Comparison of ENCODE assay signal across 21 mouse cellular contexts in the genomic region with DNA sequence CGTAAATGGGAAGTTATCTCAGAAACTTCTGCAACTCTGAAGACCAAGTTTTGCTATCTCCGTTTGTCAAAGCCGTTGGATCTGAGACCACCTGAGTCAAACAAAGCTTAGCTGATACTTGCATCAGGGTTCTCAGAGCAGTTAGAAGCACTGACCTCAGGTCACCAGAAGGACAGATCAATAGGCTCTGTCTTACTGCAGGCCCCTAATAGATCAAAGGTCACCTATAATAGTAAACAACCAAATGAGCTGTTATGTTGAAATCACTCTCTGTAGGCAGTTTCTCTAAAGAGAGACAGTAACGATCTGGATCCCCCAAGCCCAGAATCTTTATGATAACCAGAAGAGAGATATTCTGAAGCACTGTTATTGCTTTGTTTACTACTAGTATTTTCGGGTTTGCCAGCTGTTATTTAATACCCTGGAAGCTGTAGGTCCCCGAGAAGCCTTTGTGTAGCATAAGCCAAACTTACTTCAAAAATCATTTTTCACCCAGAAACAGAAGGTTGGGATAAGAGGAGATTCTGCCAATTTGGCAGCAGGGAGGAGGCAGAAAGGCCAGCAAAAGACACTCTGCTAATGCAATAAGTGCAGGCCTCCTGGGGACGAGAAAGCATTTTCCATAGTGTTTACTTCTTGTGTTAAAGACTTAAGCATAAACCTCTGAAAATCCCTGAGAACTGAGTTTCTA.
A peak's percentile ranks its signal among the peaks of the same experiment; 100 is the strongest.
DNase-seq lines count a peak whose midpoint lies in the region; ATAC-seq and TF ChIP-seq lines count a peak whose summit lies in the region.
"Had no signal": no experiment of that assay in that cellular context is flagged by ENCODE, and none has a peak within 500 bp of the region (broad histone marks: within the 10 kb centered on the region; RNA-seq: fewer than 3 reads in every experiment).

No protein-coding gene starts in this region.

- H3K4me2 ChIP-seq in lung, embryonic 14.5 days = no peak overlapping the region
- H3K4me2 ChIP-seq in liver, embryonic 11.5 days = no peak overlapping the region
- H3K4me2 ChIP-seq: midbrain, embryonic 11.5 days had no signal

- H3K4me1 ChIP-seq in lung, embryonic 14.5 days (ENCODE audit: insufficient read depth) = no peaks in the 10 kb centered on the region
- H3K4me1 ChIP-seq in liver, embryonic 11.5 days (replicated peaks; ENCODE audit: control insufficient read depth, insufficient read depth, low read length) = no peaks in the 10 kb centered on the region
- H3K4me1 ChIP-seq: forebrain, embryonic 10.5 days; hindbrain, embryonic 10.5 days had no signal

- no peak for TF ChIP-seq CTCF in lung, embryonic 14.5 days (IDR thresholded peaks at IDR 0.05; ENCODE audit: low read depth)

- H3K9ac ChIP-seq in lung, embryonic 14.5 days = no peak overlapping the region
- H3K9ac ChIP-seq in liver, embryonic 11.5 days (ENCODE audit: low read depth, low read length) = no peak overlapping the region
- H3K9ac ChIP-seq: forebrain, postnatal 0 days had no signal

- WGBS in lung, embryonic 14.5 days = 31% methylated on average over 7 of the region's 7 CpGs
- WGBS in liver, embryonic 11.5 days = 58% methylated on average over 7 of the region's 7 CpGs

- H3K9me3 ChIP-seq in lung, embryonic 14.5 days (ENCODE audit: low read depth, low read length) = no peaks in the 10 kb centered on the region
- H3K9me3 ChIP-seq in liver, embryonic 11.5 days (ENCODE audit: control insufficient read depth, low read length) = no peaks in the 10 kb centered on the region
- H3K9me3 ChIP-seq: forebrain, embryonic 10.5 days; heart, embryonic 10.5 days; hindbrain, embryonic 10.5 days had no signal

- no peaks in the 10 kb centered on the region for H3K36me3 ChIP-seq in lung, embryonic 14.5 days (ENCODE audit: insufficient read depth)
- no peaks in the 10 kb centered on the region for H3K36me3 ChIP-seq in liver, embryonic 11.5 days (ENCODE audit: control insufficient read depth, insufficient read depth, low read length)
- H3K36me3 ChIP-seq: forebrain, embryonic 10.5 days; heart, embryonic 10.5 days; hindbrain, embryonic 10.5 days had no signal

- peak; percentile 66; the same call in 1 of the 2 replicates for ATAC-seq in lung, embryonic 14.5 days (ENCODE audit: insufficient read depth)
- ATAC-seq in liver, embryonic 11.5 days (replicated peaks; ENCODE audit: low FRiP score) = 0 out of 2 replicates have a peak, but pooled peaks have one; percentile 47
- ATAC-seq in inflammation-experienced regulatory T-cells, adult 6 months = no peak
- ATAC-seq: CD4-positive, CD25-positive, alpha-beta regulatory T cell, adult 4 months; forebrain, postnatal 0 days had no signal

- no peak overlapping the region; the same call in 1 of the 2 replicates for H3K27ac ChIP-seq in lung, embryonic 14.5 days (ENCODE audit: low read depth)
- no peak overlapping the region for H3K27ac ChIP-seq in liver, embryonic 11.5 days (ENCODE audit: low read depth, low read length)
- H3K27ac ChIP-seq: forebrain, embryonic 10.5 days; heart, embryonic 10.5 days; hindbrain, embryonic 10.5 days; macrophage; stomach, postnatal 0 days had no signal

- H3K27me3 ChIP-seq in lung, embryonic 14.5 days (ENCODE audit: insufficient read depth, low read length) = no peaks in the 10 kb centered on the region
- H3K27me3 ChIP-seq in liver, embryonic 11.5 days (replicated peaks; ENCODE audit: control insufficient read depth, insufficient read depth, low read length) = no peaks in the 10 kb centered on the region

- H3K4me3 ChIP-seq in lung, embryonic 14.5 days (ENCODE audit: low read depth, low read length) = no peak overlapping the region
- H3K4me3 ChIP-seq in liver, embryonic 11.5 days (ENCODE audit: low read depth, low read length) = no peak overlapping the region
- H3K4me3 ChIP-seq: forebrain, embryonic 10.5 days; heart, embryonic 10.5 days; hindbrain, embryonic 10.5 days had no signal

- peak; percentile 27 for DNase-seq in adrenal gland, postnatal 14 days
- DNase-seq in adrenal gland, adult 2 months = no peak
- peak; percentile 72 for DNase-seq in lung, embryonic 14.5 days
- no peak for DNase-seq in lung, postnatal 25 days (ENCODE audit: low spot score)
- no peak for DNase-seq in liver, embryonic 11.5 days (ENCODE audit: low spot score)
- DNase-seq in skeletal muscle tissue, adult 2 months (ENCODE audit: low read depth, low spot score) = peak; percentile 36
- DNase-seq: cerebellum, adult 9-10 months; embryo, embryonic 11 days; forebrain, postnatal 0 days; kidney, adult 18-20 months; kidney, postnatal 10 days; right cerebral cortex, postnatal 4 days; thymus, postnatal 14 days had no signal

Comparison
In these comparisons a context has a peak if more than half of its experiments do, and no peak if none do; other contexts are left out.
1. DNase-seq: peak in adrenal gland, postnatal 14 days (single experiment), lung, embryonic 14.5 days (single experiment) and skeletal muscle tissue, adult 2 months (single experiment); none in adrenal gland, adult 2 months (single experiment), lung, postnatal 25 days (single experiment) and liver, embryonic 11.5 days (single experiment).